Mouse (Mus musculus) midbrain, embryonic 16.5 days (tissue): Measurements from ENCODE around the gene Mpp2. TPM values are rescaled to one million over a fixed set of nuclear protein-coding genes. Genes with fewer than 3 reads are reported as not detected.

Experiments
- ATAC-seq: fragments of 200-750 bp; cut with Nextera tagmentation; 2 replicates; pipeline ENCODE4 v1.8.0; 2017; ENCODE audit warnings: moderate TSS enrichment
- H3K27ac ChIP-seq: fragments of 300-500 bp; sonication (generic); 2 replicates; pipeline ENCODE4 v1.5.1; 2014; ENCODE audit warnings: mild to moderate bottlenecking, low read length, mixed read lengths
- H3K27me3 ChIP-seq: fragments of 300-500 bp; sonication (generic); 2 replicates; pipeline ENCODE4 v1.6.1; 2014; ENCODE audit warnings: low read depth, low read length, mixed read lengths; ENCODE audit not compliant: control insufficient read depth, insufficient read depth
- H3K36me3 ChIP-seq: fragments of 300-500 bp; sonication (generic); 2 replicates; pipeline ENCODE4 v1.6.1; 2014; ENCODE audit warnings: mild to moderate bottlenecking, low read length, moderate library complexity, mixed read lengths; ENCODE audit not compliant: control insufficient read depth, insufficient read depth
- H3K4me1 ChIP-seq: fragments of 300-500 bp; sonication (generic); 2 replicates; pipeline ENCODE4 v1.6.1; 2014; ENCODE audit warnings: mild to moderate bottlenecking, low read length, mixed read lengths; ENCODE audit not compliant: control insufficient read depth, insufficient read depth
- H3K4me2 ChIP-seq: fragments of 300-500 bp; sonication (generic); 2 replicates; pipeline ENCODE4 v1.6.1; 2014; ENCODE audit warnings: mild to moderate bottlenecking, low read length, mixed read lengths
- H3K4me3 ChIP-seq: fragments of 300-500 bp; sonication (generic); 2 replicates; pipeline ENCODE4 v1.5.1; 2014; ENCODE audit warnings: low read depth, mild to moderate bottlenecking, low read length, moderate library complexity, mixed read lengths
- H3K9ac ChIP-seq: fragments of 300-500 bp; sonication (generic); 2 replicates; pipeline ENCODE4 v1.6.1; 2014; ENCODE audit warnings: low read depth, low read length, mixed read lengths
- H3K9me3 ChIP-seq: fragments of 300-500 bp; sonication (generic); replicated peaks from 2 replicates; pipeline ENCODE4 v1.6.1; 2014; ENCODE audit warnings: mild to moderate bottlenecking, low read length, mixed read lengths; ENCODE audit not compliant: control insufficient read depth, poor library complexity, severe bottlenecking
- WGBS: fragments of 180-500 bp; shearing (Covaris S2); extraction: QIAGEN DNeasy Blood & Tissue Kit; methylation state at CpG from one replicate; pipeline ENCODE4 v1.1.7; 2014; 5-methylcytosine and 5-hydroxymethylcytosine counted together
- polyA plus RNA-seq: library from polyadenylated mRNA; unstranded; fragments of >200 nt; fragmentation: Nextera tagmentation; extraction: Ambion mirVana; gene quantifications from 2 replicates; pipeline ENCODE4 v1.2.1, GENCODE M21; 2015

The Mpp2 gene
- polyA plus RNA-seq, 1 experiment from 2014 or later: 39.9 TPM

- Histone ChIP-seq H3K27ac (peak overlapping the region; percentile 86), H3K9ac (peak overlapping the region; percentile 83), H3K9me3 (no peaks in the 10 kb centered on the region), H3K4me3 (peak overlapping the region; percentile 66), H3K27me3 (no peaks in the 10 kb centered on the region), H3K4me2 (peak overlapping the region; percentile 68), H3K4me1 (peaks cover 25% of the 10 kb centered on the region), H3K36me3 (peaks cover 3% of the 10 kb centered on the region; the same call in 1 of the 2 replicates)
- ATAC-seq: peak; percentile 86
- under 1% methylated on average over 64 of the region's 73 CpGs for whole genome bisulfite sequencing
Observed at GRCm38 (mm10) chr11:102026694-102027360, 61.5 kb downstream of the Mpp2 start.

- H3K27me3 ChIP-seq: no peaks in the 10 kb centered on the region
- ATAC-seq: peak; percentile 40
- peak overlapping the region; percentile 86 for H3K27ac ChIP-seq
- peaks cover 4% of the 10 kb centered on the region; the same call in 1 of the 2 replicates for H3K36me3 ChIP-seq
- H3K4me1 ChIP-seq: peaks cover 25% of the 10 kb centered on the region
- H3K9ac ChIP-seq: peak overlapping the region; percentile 83
- peak overlapping the region; percentile 66 for H3K4me3 ChIP-seq
- no peaks in the 10 kb centered on the region for H3K9me3 ChIP-seq
- peak overlapping the region; percentile 68 for H3K4me2 ChIP-seq
- WGBS: 3% methylated on average over 23 of the region's 23 CpGs
Observed at GRCm38 (mm10) chr11:102025991-102026660, 62.2 kb downstream of the Mpp2 start.

- Histone ChIP-seq H3K4me2 (peak overlapping the region; percentile 68), H3K4me3 (peak overlapping the region; percentile 66; the same call in 1 of the 2 replicates), H3K9ac (peak overlapping the region; percentile 28; the same call in 1 of the 2 replicates), H3K9me3 (no peaks in the 10 kb centered on the region), H3K4me1 (peaks cover 25% of the 10 kb centered on the region), H3K27ac (no peak overlapping the region), H3K36me3 (peaks cover 4% of the 10 kb centered on the region; the same call in 1 of the 2 replicates), H3K27me3 (no peaks in the 10 kb centered on the region)
- 30% methylated on average over 7 of the region's 7 CpGs for WGBS
- no peak for ATAC-seq
Observed at GRCm38 (mm10) chr11:102025354-102025753, 63.0 kb downstream of the Mpp2 start.

- H3K4me3 ChIP-seq: no peak overlapping the region
Observed at GRCm38 (mm10) chr11:102024875-102025274, 63.4 kb downstream of the Mpp2 start.

DNA sequence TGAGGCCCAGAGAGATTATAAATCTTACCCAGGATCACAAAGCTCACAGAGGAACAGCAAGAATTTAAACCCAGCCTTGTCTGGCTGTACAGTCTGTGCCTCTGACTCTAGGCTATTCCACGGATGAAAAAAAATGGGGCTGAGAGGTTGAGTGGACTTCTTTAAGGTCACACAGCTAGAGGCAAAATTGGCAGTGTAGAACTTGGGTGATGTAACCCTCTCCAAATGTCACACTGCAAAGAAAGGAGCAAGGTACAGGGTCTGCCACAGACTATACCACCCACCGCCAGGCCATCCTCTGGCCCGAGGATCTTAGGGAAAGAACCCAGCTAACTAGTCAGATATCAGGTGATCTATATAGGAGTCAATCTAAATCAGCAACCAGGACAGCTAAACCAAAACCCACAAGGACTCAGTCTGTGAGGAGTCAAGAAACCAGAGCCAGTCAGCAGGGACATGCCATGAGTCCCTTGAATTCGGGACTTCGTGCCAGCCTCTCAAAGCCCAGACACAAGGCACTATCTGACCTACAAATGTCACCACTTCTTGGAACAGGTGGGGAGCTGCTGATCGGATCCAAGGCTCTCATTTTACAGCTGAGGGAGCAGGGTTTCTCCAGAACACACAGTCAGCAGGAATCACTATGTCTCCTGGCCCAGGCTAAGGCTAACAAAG, 64.1 kb downstream of the Mpp2 start:
- H3K9me3 ChIP-seq: no peaks in the 10 kb centered on the region
- peaks cover 25% of the 10 kb centered on the region for H3K4me1 ChIP-seq
- no peak for ATAC-seq
- no peak overlapping the region for H3K9ac ChIP-seq
- H3K4me3 ChIP-seq: no peak overlapping the region
- H3K27me3 ChIP-seq: no peaks in the 10 kb centered on the region
- WGBS: 89% methylated on average over 6 of the region's 6 CpGs
- H3K27ac ChIP-seq: no peak overlapping the region
- H3K4me2 ChIP-seq: no peak overlapping the region; the same call in 1 of the 2 replicates
- H3K36me3 ChIP-seq: peaks cover 4% of the 10 kb centered on the region; the same call in 1 of the 2 replicates

More at GRCm38 (mm10) chr11:102024875-102025274, 63.4 kb downstream of the Mpp2 start:
- H3K4me2 ChIP-seq: peak overlapping the region; percentile 68
- 72% methylated on average over 4 of the region's 4 CpGs for WGBS
- H3K9me3 ChIP-seq: no peaks in the 10 kb centered on the region
- peaks cover 4% of the 10 kb centered on the region; the same call in 1 of the 2 replicates for H3K36me3 ChIP-seq
- H3K27ac ChIP-seq: no peak overlapping the region
- H3K4me1 ChIP-seq: peaks cover 25% of the 10 kb centered on the region
- H3K27me3 ChIP-seq: no peaks in the 10 kb centered on the region
- ATAC-seq: no peak
- H3K9ac ChIP-seq: peak overlapping the region; percentile 28; the same call in 1 of the 2 replicates

DNA sequence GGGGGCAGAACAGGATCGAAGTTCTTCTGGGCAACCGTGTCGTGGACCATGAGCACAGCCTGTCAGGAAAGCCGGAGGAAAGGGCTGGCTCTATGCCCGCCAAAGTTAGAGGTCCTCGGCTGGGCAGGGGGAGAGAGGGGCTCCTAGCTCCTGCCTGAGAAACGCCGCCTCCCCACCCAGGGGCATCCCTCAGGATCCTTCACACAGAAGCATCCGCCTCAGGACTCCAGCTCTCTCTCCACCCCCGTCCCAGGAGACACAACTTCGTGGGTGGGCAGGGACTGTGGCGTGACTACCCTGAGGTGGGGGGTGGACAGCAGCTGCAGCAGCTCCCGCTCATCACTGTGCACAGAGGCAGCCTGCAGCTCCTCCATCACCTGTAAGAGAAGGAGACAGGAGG, 64.9 kb downstream of the Mpp2 start:
- no peak overlapping the region for H3K27ac ChIP-seq
- no peak overlapping the region for H3K4me3 ChIP-seq
- H3K9me3 ChIP-seq: no peaks in the 10 kb centered on the region
- H3K36me3 ChIP-seq: peaks cover 4% of the 10 kb centered on the region; the same call in 1 of the 2 replicates
- 84% methylated on average over 12 of the region's 13 CpGs for WGBS
- peaks cover 25% of the 10 kb centered on the region for H3K4me1 ChIP-seq
- no peaks in the 10 kb centered on the region for H3K27me3 ChIP-seq
- H3K4me2 ChIP-seq: no peak overlapping the region
- no peak for ATAC-seq
- no peak overlapping the region for H3K9ac ChIP-seq

DNA sequence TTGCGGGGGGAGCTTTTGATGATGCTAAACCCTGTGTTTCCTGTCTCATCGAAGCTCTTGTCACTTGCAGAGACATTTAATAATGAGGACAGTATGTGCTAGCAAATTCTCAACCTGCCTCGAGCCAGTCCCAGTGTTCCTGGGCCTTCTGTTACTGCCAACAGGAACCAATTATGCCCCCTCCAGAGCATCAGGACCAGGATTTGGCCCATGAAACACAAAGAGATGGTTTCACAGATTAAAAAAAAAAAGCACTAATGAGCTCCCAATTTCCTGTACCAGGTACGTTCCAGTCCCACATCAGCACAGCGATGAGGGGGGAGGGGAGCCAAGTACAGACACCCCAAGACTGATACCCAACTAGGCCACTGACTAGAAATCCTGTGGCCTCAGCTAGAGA, 67.1 kb downstream of the Mpp2 start:
- no peaks in the 10 kb centered on the region for H3K27me3 ChIP-seq
- no peak for ATAC-seq
- 80% methylated on average over 5 of the region's 5 CpGs for WGBS
- H3K9ac ChIP-seq: no peak overlapping the region
- H3K4me2 ChIP-seq: no peak overlapping the region
- no peak overlapping the region for H3K4me3 ChIP-seq
- peaks cover 17% of the 10 kb centered on the region for H3K4me1 ChIP-seq
- no peak overlapping the region for H3K27ac ChIP-seq
- H3K9me3 ChIP-seq: no peaks in the 10 kb centered on the region
- H3K36me3 ChIP-seq: peaks cover 4% of the 10 kb centered on the region; the same call in 1 of the 2 replicates

DNA sequence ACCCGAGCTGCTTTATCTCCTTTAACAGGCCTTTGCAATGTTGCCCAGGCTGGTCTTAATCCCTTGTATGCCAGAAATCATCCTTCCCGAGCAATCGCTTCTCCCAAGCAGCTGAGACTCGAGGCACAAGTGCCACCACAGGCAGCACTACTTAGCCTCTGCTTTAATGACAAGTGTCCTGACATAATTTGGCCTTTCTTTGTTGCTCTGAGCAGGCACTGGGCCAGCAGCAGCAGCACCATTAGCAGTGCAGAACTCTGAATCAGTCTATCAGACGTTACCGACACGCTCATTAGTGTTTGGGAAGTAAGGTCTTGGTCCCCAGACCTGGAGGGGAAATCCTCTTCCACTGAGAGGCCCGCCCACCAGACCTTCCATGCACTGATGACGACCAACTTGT, 68.6 kb downstream of the Mpp2 start:
- H3K9me3 ChIP-seq: no peaks in the 10 kb centered on the region
- no peak overlapping the region for H3K27ac ChIP-seq
- no peak overlapping the region for H3K4me3 ChIP-seq
- peaks cover 5% of the 10 kb centered on the region for H3K4me1 ChIP-seq
- no peak overlapping the region for H3K4me2 ChIP-seq
- peaks cover 4% of the 10 kb centered on the region; the same call in 1 of the 2 replicates for H3K36me3 ChIP-seq
- H3K27me3 ChIP-seq: no peaks in the 10 kb centered on the region
- no peak overlapping the region for H3K9ac ChIP-seq
- 49% methylated on average over 9 of the region's 9 CpGs for WGBS
- ATAC-seq: no peak
